28 mouse cellular contexts compared by ENCODE assay signal in the genomic region with DNA sequence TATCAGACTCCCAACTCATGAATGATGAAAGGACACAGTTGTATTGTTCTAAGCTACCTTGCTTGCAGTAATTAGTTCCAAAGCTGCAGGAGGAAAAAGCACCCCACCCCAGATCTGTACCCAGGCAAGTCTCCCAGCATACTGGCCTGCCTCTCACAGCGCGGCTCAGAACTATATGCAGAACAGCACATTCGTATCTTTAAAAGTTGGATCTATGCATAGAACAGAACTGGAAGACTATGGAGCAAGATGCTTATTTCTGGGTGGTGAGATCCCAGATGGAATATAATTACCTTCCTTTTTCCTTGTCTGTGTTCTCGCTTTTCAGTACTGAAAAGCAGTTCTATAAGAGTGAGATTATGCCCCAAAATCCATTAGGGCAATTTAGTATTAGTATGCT.
DNase-seq lines count a peak whose midpoint lies in the region; ATAC-seq lines count a peak whose summit lies in the region.
"Had no signal": no experiment of that assay in that cellular context is flagged by ENCODE, and none has a peak within 500 bp of the region (broad histone marks: within the 10 kb centered on the region; RNA-seq: fewer than 3 reads in every experiment).

No protein-coding gene starts in this region.

- DNase-seq in frontal cortex, postnatal 14 days (ENCODE audit: low spot score in 2 of 2) = no peak
- DNase-seq in intestine, embryonic 14.5 days (ENCODE audit: low spot score) = peak; percentile 41
- peak; percentile 18 for DNase-seq in brain, adult 2 months (ENCODE audit: low read depth, low spot score)
- DNase-seq: adrenal gland, adult 8-10 months; adrenal gland, postnatal 14 days; adrenal gland, postnatal 36 days; B cell, adult 2 months; cerebellum, adult 11 months; cerebellum, adult 18-20 months; cerebellum, adult 8-10 months; cerebellum, adult 9-11 months; cerebellum, postnatal 14 days; cerebellum, postnatal 36 days; embryo, embryonic 11 days had no signal

- peak; percentile 87 for ATAC-seq in frontal cortex, adult (ENCODE audit: low TSS enrichment)
- no peak for ATAC-seq in intestine, embryonic 14.5 days (replicated peaks; ENCODE audit: low FRiP score, low TSS enrichment, low read depth)
- ATAC-seq in intestine, embryonic 15.5 days = no peak
- ATAC-seq: activated CD4-positive, CD25-positive, alpha-beta regulatory T cell, adult 4 months; CD4-positive, CD25-positive, alpha-beta regulatory T cell, adult 4 months; forebrain, embryonic 14.5 days; forebrain, embryonic 16.5 days; Patski had no signal

- no peaks in the 10 kb centered on the region for H3K27me3 ChIP-seq in intestine, embryonic 14.5 days (replicated peaks; ENCODE audit: control insufficient read depth, insufficient read depth, low read length)
- H3K27me3 ChIP-seq in intestine, embryonic 15.5 days (replicated peaks) = no peaks in the 10 kb centered on the region
- H3K27me3 ChIP-seq: CH12.LX; embryonic facial prominence, embryonic 13.5 days; embryonic facial prominence, embryonic 15.5 days; Patski had no signal

- H3K9me3 ChIP-seq in intestine, embryonic 14.5 days (ENCODE audit: control insufficient read depth, low read length) = no peaks in the 10 kb centered on the region
- H3K9me3 ChIP-seq in intestine, embryonic 15.5 days = no peaks in the 10 kb centered on the region
- H3K9me3 ChIP-seq: embryonic facial prominence, embryonic 13.5 days; embryonic facial prominence, embryonic 15.5 days; forebrain, embryonic 10.5 days; forebrain, embryonic 12.5 days; G1E had no signal

- H3K4me3 ChIP-seq in intestine, embryonic 14.5 days (ENCODE audit: low read depth, low read length) = no peak overlapping the region
- no peak overlapping the region for H3K4me3 ChIP-seq in intestine, embryonic 15.5 days (replicated peaks)
- H3K4me3 ChIP-seq: embryonic facial prominence, embryonic 13.5 days; embryonic facial prominence, embryonic 15.5 days; erythroblast, embryonic 14.5 days; forebrain, embryonic 10.5 days; forebrain, embryonic 12.5 days had no signal

- WGBS in intestine, embryonic 14.5 days = 92% methylated on average over 4 of the region's 4 CpGs
- 90% methylated on average over 4 of the region's 4 CpGs for WGBS in intestine, embryonic 15.5 days

- no peak overlapping the region for H3K9ac ChIP-seq in intestine, embryonic 14.5 days (ENCODE audit: low read length)
- H3K9ac ChIP-seq in intestine, embryonic 15.5 days = no peak overlapping the region
- H3K9ac ChIP-seq: embryonic facial prominence, embryonic 13.5 days; embryonic facial prominence, embryonic 15.5 days; forebrain, embryonic 12.5 days had no signal

- H3K36me3 ChIP-seq in intestine, embryonic 14.5 days (ENCODE audit: control insufficient read depth, insufficient read depth, low read length) = no peaks in the 10 kb centered on the region
- H3K36me3 ChIP-seq in intestine, embryonic 15.5 days = no peaks in the 10 kb centered on the region
- H3K36me3 ChIP-seq: embryonic facial prominence, embryonic 13.5 days; embryonic facial prominence, embryonic 15.5 days; forebrain, embryonic 10.5 days; forebrain, embryonic 12.5 days; G1E had no signal

- no peak overlapping the region for H3K27ac ChIP-seq in intestine, embryonic 14.5 days (ENCODE audit: low read depth)
- H3K27ac ChIP-seq in intestine, embryonic 15.5 days = no peak overlapping the region
- H3K27ac ChIP-seq: embryonic facial prominence, embryonic 13.5 days; embryonic facial prominence, embryonic 15.5 days; forebrain, embryonic 12.5 days had no signal

- 0 out of 2 replicates have a peak, but pooled peaks cover 1% of the 10 kb centered on the region for H3K4me1 ChIP-seq in intestine, embryonic 14.5 days (replicated peaks; ENCODE audit: control insufficient read depth, insufficient read depth, low read length)
- no peaks in the 10 kb centered on the region for H3K4me1 ChIP-seq in intestine, embryonic 15.5 days (replicated peaks)
- H3K4me1 ChIP-seq: embryonic facial prominence, embryonic 15.5 days had no signal

- no peak overlapping the region for H3K4me2 ChIP-seq in intestine, embryonic 14.5 days (ENCODE audit: low read length)
- no peak overlapping the region for H3K4me2 ChIP-seq in intestine, embryonic 15.5 days (replicated peaks)
- H3K4me2 ChIP-seq: embryonic facial prominence, embryonic 13.5 days; embryonic facial prominence, embryonic 15.5 days; forebrain, embryonic 12.5 days had no signal

Comparison
In these comparisons a context has a peak if more than half of its experiments do, and no peak if none do; other contexts are left out.
1. DNase-seq: peak in intestine, embryonic 14.5 days (single experiment) and brain, adult 2 months (single experiment); none in frontal cortex, postnatal 14 days (0 of 2).